Mouse (Mus musculus) megakaryocyte, embryonic 14.5 days (primary cell): ENCODE results near the gene 9530053A07Rik.

Experiments
- FLI1 ChIP-seq: IDR thresholded peaks from 2 replicates; pipeline ENCODE4 v1.6.1; 2012; ENCODE audit warnings: low read length, inconsistent platforms, mixed read lengths
- GATA1 ChIP-seq: IDR thresholded peaks from 3 replicates; pipeline ENCODE4 v1.6.1; 2012; ENCODE audit warnings: mixed read lengths, low read length, inconsistent platforms, borderline replicate concordance

DNA sequence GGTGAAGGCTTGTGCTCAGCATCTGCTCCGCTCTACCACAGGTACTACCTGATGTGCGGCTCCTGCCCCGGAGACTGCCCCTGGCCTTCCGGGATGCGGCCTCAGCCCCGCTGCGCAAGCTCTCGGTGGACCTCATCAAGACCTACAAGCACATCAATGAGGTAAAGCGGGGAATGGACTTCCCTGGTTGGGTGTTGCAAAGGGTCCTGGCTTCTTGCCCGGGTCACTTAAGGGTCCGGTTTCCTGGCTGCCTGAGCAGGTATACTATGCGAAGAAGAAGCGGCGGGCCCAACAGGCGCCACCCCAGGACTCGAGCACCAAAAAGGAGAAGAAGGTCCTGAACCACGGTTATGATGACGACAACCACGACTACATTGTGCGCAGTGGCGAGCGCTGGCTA is 53.1 kb downstream of the 9530053A07Rik start:
- no peak for TF ChIP-seq GATA1
- no peak for TF ChIP-seq FLI1
